Mouse (Mus musculus): ENCODE data around the gene Dusp7. TPM values are rescaled to one million over a fixed set of nuclear protein-coding genes. Genes with fewer than 3 reads are reported as not detected.

The Dusp7 gene
- 11.4 and 14.1 TPM in 2 replicates for polyA plus RNA-seq (2016; fragmentation: Nextera tagmentation; extraction: Ambion mirVana)

DNA sequence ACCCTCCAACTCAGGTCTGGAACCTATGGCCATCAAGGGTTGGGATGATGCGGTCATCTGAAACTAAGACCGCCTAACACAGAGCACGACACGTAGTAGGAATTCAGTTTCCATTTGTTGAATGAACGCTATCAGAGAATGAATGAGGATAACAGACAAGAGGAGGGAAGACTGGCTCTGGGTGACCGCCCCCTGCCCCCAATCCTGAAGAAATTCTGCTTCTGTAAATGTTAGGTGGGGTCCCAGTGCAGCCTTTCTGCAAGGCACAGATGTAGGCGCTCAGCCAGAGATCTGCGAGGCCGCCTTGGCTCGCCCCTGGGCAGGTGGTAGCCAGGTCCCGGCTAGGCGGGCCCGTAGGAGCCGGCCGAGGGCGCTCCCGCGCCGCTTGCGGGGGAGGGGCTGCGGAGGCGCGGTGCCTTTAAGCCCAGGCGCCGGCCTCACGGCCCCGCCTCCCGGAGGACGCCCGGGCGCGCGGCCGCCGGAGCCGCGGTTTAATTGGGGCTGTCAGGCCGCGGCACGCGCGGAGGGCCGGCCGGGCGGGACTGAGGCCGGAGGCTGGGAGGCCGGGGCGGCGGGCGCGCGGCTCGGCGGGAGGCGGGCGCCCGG, at the start of gene Dusp7:
Gene Dusp7 (plus strand): TSS at position 521 of the 606 bp plus-strand sequence.
- Histone ChIP-seq H3K4me1 (peaks cover 61% of the 10 kb centered on the region), H3K9me3 (replicated peaks) (no peaks in the 10 kb centered on the region), H3K36me3 (peaks cover 28% of the 10 kb centered on the region), H3K27me3 (ENCODE audit: low read depth, poor library complexity, severe bottlenecking) (peaks cover 15% of the 10 kb centered on the region), H3K27ac (replicated peaks) (peak within 1 kb of the TSS; percentile 96), H3K4me3 (peak within 1 kb of the TSS; percentile 88)
- 3% methylated on average over 47 of the region's 57 CpGs for WGBS
- peak; percentile 83 for DNase-seq (ENCODE audit: low spot score)

DNA sequence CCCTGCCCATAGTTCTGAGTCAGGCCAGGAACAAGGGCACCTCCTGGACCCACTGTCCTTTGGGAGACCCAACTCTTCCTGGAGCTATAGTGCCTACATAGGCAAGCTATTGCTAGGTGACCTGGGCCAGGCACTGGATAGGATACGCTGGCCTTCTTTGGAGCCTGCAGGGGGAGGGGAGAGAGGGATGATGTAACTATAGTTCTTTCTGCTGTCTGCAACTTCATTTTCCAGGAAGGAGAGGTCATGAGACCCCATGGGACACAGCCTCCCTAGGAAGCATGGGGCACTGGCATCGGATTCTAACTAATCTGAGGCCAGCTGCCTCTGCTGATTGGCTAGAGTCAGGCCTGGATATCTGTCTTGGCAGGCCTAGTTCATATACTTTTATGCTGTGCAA, 49.3 kb upstream of the Dusp7 start:
- WGBS, result 66% methylated on average over 2 of the region's 2 CpGs
- Histone ChIP-seq H3K27me3 (ENCODE audit: low read depth, poor library complexity, severe bottlenecking) (no peaks in the 10 kb centered on the region), H3K36me3 (no peaks in the 10 kb centered on the region), H3K4me1 (peaks cover 19% of the 10 kb centered on the region), H3K27ac (replicated peaks) (no peak overlapping the region), H3K9me3 (replicated peaks) (no peaks in the 10 kb centered on the region), H3K4me3 (no peak overlapping the region)
- no peak for DNase-seq (ENCODE audit: low spot score)

DNA sequence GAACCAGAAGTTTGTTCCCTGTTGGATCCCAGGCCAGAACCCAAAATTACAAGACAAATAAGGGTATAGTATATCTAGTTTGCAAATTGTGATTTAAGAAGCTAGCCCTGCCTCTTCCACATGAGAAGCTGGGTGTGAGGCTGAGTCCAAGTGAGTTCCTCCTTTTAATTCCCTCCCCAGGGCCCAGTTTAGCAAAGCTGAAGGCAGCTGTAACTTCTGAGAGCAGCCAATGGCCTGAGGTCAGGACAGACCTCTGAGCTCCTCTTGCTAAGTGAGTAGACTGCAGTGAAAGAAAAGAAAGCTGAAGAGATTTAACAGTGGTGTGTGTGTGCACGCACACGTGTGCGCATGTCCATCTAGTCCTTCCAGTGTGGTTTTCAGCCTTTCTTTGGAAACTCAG, 45.9 kb upstream of the Dusp7 start:
- H3K36me3 ChIP-seq, result no peaks in the 10 kb centered on the region; the same call in 1 of the 2 replicates
- DNase-seq (ENCODE audit: low spot score), result no peak
- 85% methylated on average over 3 of the region's 3 CpGs for WGBS
- no peaks in the 10 kb centered on the region for H3K27me3 ChIP-seq (ENCODE audit: low read depth, poor library complexity, severe bottlenecking)
- no peak overlapping the region for H3K4me3 ChIP-seq
- H3K27ac ChIP-seq (replicated peaks), result 0 out of 2 replicates have a peak overlapping the region, but pooled peaks have one; percentile 38
- no peaks in the 10 kb centered on the region for H3K9me3 ChIP-seq (replicated peaks)
- peaks cover 25% of the 10 kb centered on the region for H3K4me1 ChIP-seq

DNA sequence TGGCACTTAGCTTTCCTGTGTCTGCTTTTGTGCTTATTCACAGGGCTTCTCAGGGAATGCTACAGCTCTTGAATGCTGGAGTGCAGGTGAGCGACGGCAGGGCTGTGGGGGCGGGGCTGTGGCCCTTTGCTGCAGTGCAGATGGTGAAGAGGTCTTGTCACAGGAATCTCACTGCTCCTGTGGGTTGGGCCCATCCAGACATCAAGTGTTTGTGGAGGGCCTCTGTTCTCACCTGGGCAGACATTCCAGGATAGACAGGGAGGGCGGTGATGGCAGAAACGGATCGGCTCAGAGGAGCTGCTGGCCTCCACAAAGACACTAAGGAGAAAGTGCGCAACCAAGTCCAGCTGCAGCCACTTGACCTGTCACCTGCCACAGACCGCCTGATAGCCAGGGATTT, 42.2 kb upstream of the Dusp7 start:
- Histone ChIP-seq H3K27me3 (ENCODE audit: low read depth, poor library complexity, severe bottlenecking) (no peaks in the 10 kb centered on the region), H3K27ac (replicated peaks) (no peak overlapping the region), H3K4me3 (no peak overlapping the region), H3K9me3 (replicated peaks) (no peaks in the 10 kb centered on the region), H3K4me1 (peaks cover 35% of the 10 kb centered on the region), H3K36me3 (peaks cover 13% of the 10 kb centered on the region)
- no peak for DNase-seq (ENCODE audit: low spot score)
- WGBS, result 83% methylated on average over 8 of the region's 8 CpGs

DNA sequence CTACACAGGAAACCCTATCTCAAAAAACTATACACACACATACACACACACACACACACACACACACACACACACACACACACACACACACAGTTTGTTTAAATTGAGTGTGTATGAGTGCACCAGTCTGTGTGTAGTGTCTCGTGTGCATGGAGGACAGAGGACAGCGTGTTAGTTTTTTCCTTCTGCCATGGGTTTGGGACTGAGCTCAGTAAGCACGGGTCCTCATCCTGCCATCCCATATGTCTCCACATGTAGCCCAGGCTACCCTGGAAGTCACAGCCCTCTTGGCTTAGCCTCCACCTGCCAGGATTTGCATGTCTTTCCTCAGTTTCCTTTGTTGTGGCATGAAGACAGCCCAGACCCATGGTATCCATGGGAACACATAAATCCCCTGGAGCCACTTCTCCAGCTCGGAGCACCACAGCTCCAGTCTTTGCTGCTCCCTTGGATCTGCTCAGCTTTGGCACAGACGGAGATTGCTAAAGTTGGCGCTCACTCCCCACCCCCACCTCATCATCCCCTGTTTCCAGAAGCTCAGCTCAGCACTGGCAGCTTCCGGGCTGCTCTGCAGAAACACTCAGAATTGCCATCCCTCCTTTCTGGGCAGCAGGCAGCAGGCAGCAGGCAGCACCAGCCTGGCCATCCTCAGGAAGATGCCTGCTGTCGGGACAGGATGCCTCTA, 41.2 kb upstream of the Dusp7 start:
- Histone ChIP-seq H3K27me3 (ENCODE audit: low read depth, poor library complexity, severe bottlenecking) (no peaks in the 10 kb centered on the region), H3K27ac (replicated peaks) (peak overlapping the region; percentile 42; the same call in 1 of the 2 replicates), H3K36me3 (peaks cover 14% of the 10 kb centered on the region), H3K4me1 (peaks cover 39% of the 10 kb centered on the region), H3K4me3 (no peak overlapping the region), H3K9me3 (replicated peaks) (no peaks in the 10 kb centered on the region)
- WGBS, result 78% methylated on average over 8 of the region's 8 CpGs
- no peak for DNase-seq (ENCODE audit: low spot score)

DNA sequence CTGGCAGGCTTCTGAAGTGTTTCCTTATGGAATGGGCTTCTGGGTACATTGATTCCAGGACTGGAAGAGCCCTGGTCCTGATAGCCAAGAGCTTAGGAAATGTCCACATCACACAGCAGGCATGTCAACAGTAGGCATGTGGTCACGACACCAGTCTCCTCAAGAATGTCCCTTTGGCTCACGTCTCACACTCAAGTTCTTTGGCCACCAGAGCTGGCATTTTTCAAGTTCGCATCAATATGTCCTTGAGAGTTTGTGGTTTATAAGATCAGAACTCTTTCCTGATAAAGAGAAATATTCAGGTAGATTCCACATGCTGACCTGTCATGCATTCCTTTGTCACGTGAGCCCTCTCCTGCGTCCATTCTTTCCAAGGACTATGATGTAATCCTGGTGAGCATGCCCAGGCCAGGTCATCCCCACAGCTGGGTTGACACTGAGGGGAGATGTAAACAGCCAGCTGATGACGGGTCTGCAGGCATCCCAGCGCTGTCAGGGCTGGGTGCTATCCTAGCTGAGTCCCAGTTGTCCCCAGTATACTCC, 40.3 kb upstream of the Dusp7 start:
- no peaks in the 10 kb centered on the region for H3K9me3 ChIP-seq (replicated peaks)
- H3K27ac ChIP-seq (replicated peaks), result 0 out of 2 replicates have a peak overlapping the region, but pooled peaks have one; percentile 7
- H3K4me1 ChIP-seq, result peaks cover 36% of the 10 kb centered on the region
- no peak overlapping the region for H3K4me3 ChIP-seq
- WGBS, result 89% methylated on average over 7 of the region's 7 CpGs
- no peak for DNase-seq (ENCODE audit: low spot score)
- no peaks in the 10 kb centered on the region for H3K27me3 ChIP-seq (ENCODE audit: low read depth, poor library complexity, severe bottlenecking)
- peaks cover 18% of the 10 kb centered on the region for H3K36me3 ChIP-seq

DNA sequence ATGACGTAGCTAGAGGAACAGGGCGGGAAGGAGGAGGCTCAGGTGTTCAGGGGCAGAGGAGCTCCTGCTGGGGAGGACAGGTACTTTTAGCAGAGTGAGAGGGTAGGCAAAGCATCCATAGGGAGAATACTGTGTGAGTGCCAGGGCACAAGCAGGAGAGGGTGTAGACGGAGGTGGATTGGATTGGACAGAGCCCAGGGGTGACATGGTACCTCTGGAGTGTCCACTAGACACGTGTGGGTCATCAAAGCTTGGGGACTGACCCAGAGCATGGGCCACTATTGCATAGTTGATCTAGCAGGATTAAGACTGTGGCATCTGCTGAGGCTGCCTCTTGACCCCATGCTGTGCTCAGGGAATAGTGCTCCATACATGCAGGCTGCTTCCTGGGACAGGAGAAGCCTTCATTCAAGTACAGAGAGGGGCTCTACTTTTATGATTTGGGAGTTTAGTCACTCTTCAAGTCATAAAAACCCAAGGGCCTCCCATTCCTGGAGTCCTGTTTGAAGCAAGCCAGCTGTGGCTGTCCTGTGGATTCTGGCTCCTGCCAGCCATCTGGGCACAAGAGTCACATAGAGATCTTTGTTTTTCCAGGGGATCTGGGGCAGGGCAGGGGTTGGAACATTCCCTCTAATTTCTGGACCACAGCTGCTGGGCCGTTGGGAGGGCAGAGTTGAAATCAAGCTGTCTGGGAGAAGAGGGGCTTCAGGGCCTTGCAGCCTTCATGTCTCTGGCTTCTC, 39.5 kb upstream of the Dusp7 start:
- H3K4me1 ChIP-seq, result peaks cover 34% of the 10 kb centered on the region

DNA sequence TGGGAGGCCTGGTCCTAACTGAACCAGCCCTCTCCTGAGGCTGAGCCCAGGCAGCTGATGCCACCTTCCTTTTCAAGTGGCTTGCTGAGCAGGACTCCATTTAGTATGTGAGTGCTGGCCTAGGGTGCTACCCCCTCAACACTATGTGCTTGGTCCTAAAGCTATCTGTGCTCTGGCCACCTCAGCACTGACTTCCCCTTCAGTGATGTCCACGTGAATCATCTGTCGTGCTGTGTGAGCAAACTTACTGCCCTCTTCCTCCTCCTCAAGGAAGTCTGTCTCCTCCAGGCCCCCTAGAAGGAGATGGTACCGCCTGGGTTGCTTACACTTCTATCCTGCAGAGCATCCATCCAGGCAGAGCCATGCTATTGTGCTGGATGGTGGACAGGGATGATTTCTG, 35.7 kb upstream of the Dusp7 start:
- no peaks in the 10 kb centered on the region for H3K9me3 ChIP-seq (replicated peaks)
- peaks cover 35% of the 10 kb centered on the region for H3K4me1 ChIP-seq
- peaks cover 21% of the 10 kb centered on the region for H3K36me3 ChIP-seq
- no peak for DNase-seq (ENCODE audit: low spot score)
- H3K27ac ChIP-seq (replicated peaks), result no peak overlapping the region
- WGBS, result 86% methylated on average over 3 of the region's 3 CpGs
- H3K4me3 ChIP-seq, result no peak overlapping the region
- H3K27me3 ChIP-seq (ENCODE audit: low read depth, poor library complexity, severe bottlenecking), result no peaks in the 10 kb centered on the region

More for the DNA sequence above, 39.5 kb upstream of the Dusp7 start:
- WGBS, result 75% methylated on average over 5 of the region's 5 CpGs
- Histone ChIP-seq H3K36me3 (peaks cover 18% of the 10 kb centered on the region), H3K27ac (replicated peaks) (0 out of 2 replicates have a peak overlapping the region, but pooled peaks have one; percentile 7), H3K9me3 (replicated peaks) (no peaks in the 10 kb centered on the region), H3K27me3 (ENCODE audit: low read depth, poor library complexity, severe bottlenecking) (no peaks in the 10 kb centered on the region), H3K4me3 (no peak overlapping the region)
- DNase-seq (ENCODE audit: low spot score), result no peak

DNA sequence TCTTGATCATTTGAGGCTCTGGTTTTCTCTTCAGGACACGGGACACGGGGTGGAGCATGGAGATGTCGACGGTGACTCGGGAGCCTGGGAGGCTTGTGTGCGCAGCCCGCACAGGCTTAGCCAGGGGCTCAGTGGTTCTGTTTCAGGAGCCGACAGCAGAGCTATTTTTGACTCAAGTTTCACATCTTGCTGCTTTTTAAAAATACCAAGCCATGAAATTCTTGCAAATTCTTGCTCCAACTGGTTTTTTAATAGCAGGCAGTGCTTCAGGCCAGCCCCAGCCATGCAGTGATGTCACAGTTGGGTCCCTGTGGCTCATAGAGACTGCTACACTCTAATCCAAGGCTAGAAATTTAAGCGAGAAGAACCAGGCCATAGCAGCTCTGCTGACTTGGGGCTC, 30.8 kb upstream of the Dusp7 start:
- Histone ChIP-seq H3K36me3 (peaks cover 3% of the 10 kb centered on the region; the same call in 1 of the 2 replicates), H3K27me3 (ENCODE audit: low read depth, poor library complexity, severe bottlenecking) (no peaks in the 10 kb centered on the region), H3K4me1 (peaks cover 60% of the 10 kb centered on the region), H3K27ac (replicated peaks) (peak overlapping the region; percentile 89), H3K4me3 (no peak overlapping the region), H3K9me3 (replicated peaks) (no peaks in the 10 kb centered on the region)
- 85% methylated on average over 9 of the region's 9 CpGs for WGBS
- no peak for DNase-seq (ENCODE audit: low spot score)

DNA sequence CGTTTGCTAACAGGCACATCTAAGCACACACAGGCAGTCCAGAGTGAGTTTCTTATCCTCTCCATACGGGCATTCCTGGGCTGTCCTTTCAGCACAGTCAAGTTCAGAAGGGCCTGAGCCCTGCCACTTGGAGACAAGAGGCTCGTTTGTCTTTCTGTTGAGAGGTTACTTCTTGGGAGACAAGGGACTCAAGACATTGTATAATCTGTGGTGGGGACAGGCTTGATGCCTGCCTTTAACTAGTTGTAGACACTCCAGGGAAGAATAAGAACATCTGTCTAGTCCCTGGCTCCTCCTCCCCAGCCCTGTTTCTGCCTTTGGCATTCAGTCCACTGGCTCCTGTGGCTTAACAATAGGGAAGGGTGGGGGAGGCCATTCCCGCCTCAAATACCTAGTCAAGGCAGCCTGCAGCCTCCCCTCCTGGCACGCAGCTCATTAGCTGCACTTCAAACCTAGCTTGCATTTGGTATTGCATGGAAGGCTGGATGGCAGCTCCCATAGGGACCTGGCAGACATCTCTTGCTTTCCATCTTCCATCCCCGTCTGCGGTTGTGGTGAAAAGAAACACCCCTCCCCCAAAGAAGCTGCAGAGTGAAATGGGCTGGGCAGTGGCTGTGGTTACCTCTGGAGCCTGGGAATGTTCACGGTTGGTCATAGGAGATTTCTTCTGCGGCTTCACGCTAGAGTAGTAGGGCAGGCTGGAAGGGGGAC, 29.8 kb upstream of the Dusp7 start:
- WGBS, result 11% methylated on average over 10 of the region's 10 CpGs
- peaks cover 62% of the 10 kb centered on the region for H3K4me1 ChIP-seq

DNA sequence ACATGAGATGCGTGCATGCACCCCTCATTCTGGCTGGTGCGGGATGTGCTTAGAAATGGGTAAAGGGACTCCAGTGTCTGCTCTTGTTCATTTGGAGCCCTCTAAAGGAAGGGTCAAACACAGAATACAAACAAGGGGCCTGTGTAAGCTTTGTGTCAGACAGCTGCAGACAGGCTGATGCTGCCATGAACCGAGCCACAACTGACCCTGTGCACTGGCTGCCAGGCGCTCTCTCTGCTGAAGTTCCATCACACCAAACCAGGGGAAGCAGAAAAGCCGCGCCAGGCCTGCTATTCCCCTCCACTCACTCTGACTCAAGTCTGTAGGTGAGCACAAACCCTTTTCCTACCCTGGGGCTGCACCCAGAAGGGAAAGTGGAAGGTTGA, 29.3 kb upstream of the Dusp7 start:
- Histone ChIP-seq H3K27me3 (ENCODE audit: low read depth, poor library complexity, severe bottlenecking) (no peaks in the 10 kb centered on the region), H3K4me1 (peaks cover 62% of the 10 kb centered on the region), H3K4me3 (peak overlapping the region; percentile 30; the same call in 1 of the 2 replicates), H3K9me3 (replicated peaks) (no peaks in the 10 kb centered on the region), H3K36me3 (peaks cover 2% of the 10 kb centered on the region; the same call in 1 of the 2 replicates), H3K27ac (replicated peaks) (peak overlapping the region; percentile 89)
- 41% methylated on average over 6 of the region's 6 CpGs for WGBS
- DNase-seq (ENCODE audit: low spot score), result peak; percentile 37

More for the DNA sequence above, 29.8 kb upstream of the Dusp7 start:
- peak overlapping the region; percentile 89 for H3K27ac ChIP-seq (replicated peaks)
- H3K4me3 ChIP-seq, result peak overlapping the region; percentile 30; the same call in 1 of the 2 replicates
- H3K27me3 ChIP-seq (ENCODE audit: low read depth, poor library complexity, severe bottlenecking), result no peaks in the 10 kb centered on the region
- peak; percentile 71 for DNase-seq (ENCODE audit: low spot score)
- peaks cover 2% of the 10 kb centered on the region; the same call in 1 of the 2 replicates for H3K36me3 ChIP-seq
- no peaks in the 10 kb centered on the region for H3K9me3 ChIP-seq (replicated peaks)

DNA sequence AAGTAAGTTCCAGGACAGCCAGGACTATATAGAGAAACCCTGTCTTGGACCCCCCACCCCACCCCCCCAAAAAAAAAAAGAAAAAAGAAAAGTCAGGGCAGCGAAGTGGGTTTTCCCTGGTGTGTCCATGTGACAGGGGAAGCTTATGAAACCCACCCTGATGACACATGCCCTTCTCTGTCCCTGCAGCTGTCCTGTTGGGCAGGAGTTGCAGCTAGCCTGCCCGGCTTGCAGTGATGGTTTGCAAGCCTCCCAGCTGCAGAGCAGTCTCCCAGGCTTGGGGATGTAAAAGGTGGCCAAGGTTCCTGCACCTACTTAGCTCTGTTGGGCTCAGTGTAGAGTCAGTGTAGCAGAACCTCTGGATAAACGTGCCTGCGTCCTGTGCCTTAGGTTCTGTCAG, 28.7 kb upstream of the Dusp7 start:
- Histone ChIP-seq H3K27ac (replicated peaks) (peak overlapping the region; percentile 89), H3K9me3 (replicated peaks) (no peaks in the 10 kb centered on the region), H3K4me1 (peaks cover 68% of the 10 kb centered on the region), H3K27me3 (ENCODE audit: low read depth, poor library complexity, severe bottlenecking) (no peaks in the 10 kb centered on the region), H3K36me3 (no peaks in the 10 kb centered on the region), H3K4me3 (no peak overlapping the region)
- no peak for DNase-seq (ENCODE audit: low spot score)
- 86% methylated on average over 4 of the region's 4 CpGs for WGBS
